Mouse (Mus musculus) Patski (cell line): ENCODE results near the gene Nckipsd. TPM values are rescaled to one million over a fixed set of nuclear protein-coding genes. Genes with fewer than 3 reads are reported as not detected.

Experiments used
- ATAC-seq: fragments of 100-300 bp; one replicate; pipeline ENCODE4 v1.8.0; 2021
- CTCF ChIA-PET: fragments of 350-600 bp; sonication (Branson Sonifier 250); formaldehyde crosslinking; loops from one replicate; lab custom pipeline; 2022; ENCODE audit warnings: inconsistent platforms; lab: Charles Lee
- POLR2A ChIA-PET: fragments of 350-600 bp; sonication (Branson Sonifier 250); formaldehyde crosslinking; loops from one replicate; lab custom pipeline; 2022; ENCODE audit warnings: antibody characterized with exemption, inconsistent platforms; lab: Charles Lee
- DNase-seq: peaks from one replicate; pipeline ENCODE4 v3.0.0-alpha.2; 2011; ENCODE audit warnings: low read depth, low spot score
- H3K27me3 ChIP-seq: fragments of 371-371 bp; one replicate; pipeline ENCODE4 v1.5.1; 2021
- CTCF ChIP-seq: fragments of 100-300 bp; IDR thresholded peaks from one replicate; pipeline ENCODE4 v1.5.1; 2021
- in situ Hi-C: fragments of 300-500 bp; cut with MboI; formaldehyde crosslinking; loops from 3 replicates; pipeline ENCODE4 v1.11.1; 2018; ENCODE audit warnings: low pct_unique_long_range_greater_than_20kb, mixed read lengths
- polyA plus RNA-seq: library from polyadenylated mRNA; unstranded; gene quantifications from one replicate; pipeline ENCODE4 v1.2.3, GENCODE M21; 2021

Gene Nckipsd
- polyA plus RNA-seq, 1 experiment from 2014 or later: 15.9 TPM

- ChIA-PET CTCF (interaction anchor here (1.7 to 2.8 kb wide), 2 partner anchors 11 to 13 kb away, joined by 5 to 15 read pairs; partner anchors contain the start of genes Ip6k2 and Nckipsd), POLR2A (no interaction called here)
- no peak for ATAC-seq
- DNase-seq: no peak
- no peak for TF ChIP-seq CTCF
- in situ Hi-C loops: no loop called here
- no peaks in the 10 kb centered on the region for H3K27me3 ChIP-seq
Measured at GRCm38 (mm10) chr9:108797477-108797876, 10.7 kb upstream of the Nckipsd start.

DNA sequence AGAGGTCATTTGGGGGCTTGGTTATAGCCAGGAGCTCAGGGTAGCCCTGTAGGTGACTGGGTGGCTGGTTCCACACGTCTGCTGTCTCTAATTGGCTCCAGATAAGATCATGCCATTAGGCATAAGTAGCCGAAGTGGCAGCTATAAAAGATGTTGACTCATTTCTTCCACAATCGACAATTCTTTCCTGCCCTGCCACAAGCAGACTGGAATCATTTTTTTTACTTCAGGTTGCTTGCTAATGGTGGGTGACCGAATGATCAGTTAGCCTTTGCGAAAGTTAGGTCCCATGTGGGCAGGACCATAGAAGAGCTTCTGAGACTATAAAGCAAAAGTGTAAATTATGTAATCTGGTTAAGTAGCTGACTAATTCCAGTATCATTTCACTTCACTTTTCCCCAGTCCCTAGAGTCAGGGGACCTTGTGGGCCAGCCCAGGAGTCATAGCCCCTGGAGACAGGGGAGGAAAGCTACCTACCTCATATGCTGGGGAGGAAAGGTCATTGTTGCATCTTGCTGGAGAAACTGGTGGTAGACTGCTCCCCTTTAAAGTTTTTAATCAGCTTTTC, 9.6 kb upstream of the Nckipsd start:
- in situ Hi-C loops: no loop called here
- CTCF ChIA-PET: interaction anchor here (1.4 to 2.8 kb wide), 5 partner anchors 9 to 19 kb away, joined by 4 to 15 read pairs (median 5); partner anchors contain the start of genes Ip6k2 and Nckipsd
- no peaks in the 10 kb centered on the region for H3K27me3 ChIP-seq
- DNase-seq (no peak), ATAC-seq (no peak)
- no peak for TF ChIP-seq CTCF
- POLR2A ChIA-PET: interaction anchor here (1.1 to 1.8 kb wide), 3 partner anchors 12 to 58 kb away, joined by 4 to 11 read pairs (median 6); no protein-coding TSS in a partner anchor

DNA sequence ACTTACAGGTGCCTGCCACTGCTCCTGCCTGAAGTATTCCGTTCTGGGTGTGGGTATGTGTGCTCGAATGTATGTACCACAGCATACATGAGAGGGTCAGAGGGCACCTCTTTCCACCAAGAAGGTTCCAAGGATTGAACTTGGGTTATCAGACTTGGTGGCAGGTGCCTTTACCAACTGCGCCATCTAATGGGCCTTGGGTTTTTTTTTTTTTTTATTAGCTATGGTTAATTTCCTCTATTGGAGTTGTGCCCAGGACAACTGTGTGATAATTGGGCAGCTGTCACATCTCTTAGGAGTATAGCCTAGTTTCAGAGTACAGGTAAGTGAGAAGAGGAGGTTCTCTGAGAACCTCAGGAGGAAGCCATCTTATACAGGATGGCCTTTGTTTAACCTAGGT, 8.6 kb upstream of the Nckipsd start:
- no peak for DNase-seq
- in situ Hi-C loops: no loop called here
- ChIA-PET CTCF (interaction anchor here (1.4 to 2.8 kb wide), 5 partner anchors 10 to 20 kb away, joined by 3 to 15 read pairs (median 5); partner anchors contain the start of gene Ip6k2), POLR2A (interaction anchor here (1.1 to 1.8 kb wide), 3 partner anchors 13 to 57 kb away, joined by 4 to 11 read pairs (median 6); no protein-coding TSS in a partner anchor)
- no peaks in the 10 kb centered on the region for H3K27me3 ChIP-seq
- TF ChIP-seq CTCF: no peak
- no peak for ATAC-seq

DNA sequence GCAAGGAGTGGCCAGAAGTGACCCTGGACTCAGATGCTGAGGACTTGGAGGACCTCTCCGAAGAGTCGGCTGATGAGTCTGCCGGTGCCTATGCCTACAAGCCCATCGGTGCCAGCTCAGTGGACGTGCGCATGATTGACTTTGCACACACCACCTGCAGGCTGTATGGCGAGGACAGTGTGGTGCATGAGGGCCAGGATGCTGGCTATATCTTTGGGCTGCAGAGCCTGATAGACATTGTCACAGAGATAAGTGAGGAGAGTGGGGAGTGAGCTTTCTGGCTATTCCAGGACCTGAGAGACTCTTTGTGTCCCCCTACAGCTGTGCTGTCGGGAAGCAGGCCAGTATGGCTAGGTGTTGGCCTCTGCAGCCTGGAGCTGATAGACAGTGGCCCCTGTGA, 2.4 kb upstream of the Nckipsd start:
- no peaks in the 10 kb centered on the region for H3K27me3 ChIP-seq
- POLR2A ChIA-PET: no interaction called here

DNA sequence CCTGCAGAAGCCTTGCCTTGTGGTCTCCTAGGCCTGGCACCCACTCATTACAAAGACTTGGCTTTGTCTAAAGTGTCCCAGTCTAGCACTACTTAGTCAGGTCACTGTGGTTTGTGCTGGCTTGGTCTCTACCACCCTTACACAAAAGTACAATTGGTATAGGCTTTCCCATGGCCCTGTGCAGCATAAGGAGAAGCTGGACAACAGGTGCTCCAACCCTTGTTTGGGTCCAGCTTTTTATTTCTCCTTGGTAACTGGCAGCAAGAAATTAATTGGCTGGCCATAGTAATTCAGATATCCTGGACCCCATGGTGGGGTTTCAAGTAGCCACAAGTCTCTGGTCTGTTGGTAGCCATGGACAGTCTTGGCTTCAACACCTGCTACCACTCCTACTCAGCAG, 1.8 kb upstream of the Nckipsd start:
- ChIA-PET POLR2A (no interaction called here), CTCF (interaction anchor here (0.8 kb wide), 1 partner anchor 39 kb away, joined by 3 read pairs; no protein-coding TSS in a partner anchor)
- in situ Hi-C loops: no loop called here
- H3K27me3 ChIP-seq: no peaks in the 10 kb centered on the region
- no peak for TF ChIP-seq CTCF
- ATAC-seq (no peak), DNase-seq (no peak)

More for the DNA sequence above, 2.4 kb upstream of the Nckipsd start:
- CTCF ChIA-PET: no interaction called here
- no peak for TF ChIP-seq CTCF
- DNase-seq (no peak), ATAC-seq (no peak)
- in situ Hi-C loops: no loop called here

DNA sequence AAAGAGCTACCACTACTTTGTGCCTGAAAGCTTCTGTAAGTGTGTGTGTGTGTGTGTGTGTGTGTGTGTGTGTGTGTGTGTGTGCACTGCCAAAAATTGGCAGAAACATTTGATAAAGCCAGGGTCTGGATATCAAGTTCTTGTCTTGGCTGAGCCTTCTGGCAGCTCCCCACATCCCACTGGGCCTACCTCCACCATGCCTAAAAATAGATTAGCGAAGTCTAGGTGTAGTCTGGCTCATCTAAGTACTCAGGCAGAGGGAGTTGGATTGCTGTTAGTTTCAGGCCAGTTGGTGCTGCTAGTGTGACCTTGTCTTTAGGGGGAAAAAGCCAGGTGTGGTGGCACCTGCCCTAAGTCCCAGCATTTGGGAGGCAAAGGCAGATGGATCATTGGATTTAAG, 1.3 kb upstream of the Nckipsd start:
- H3K27me3 ChIP-seq: no peaks in the 10 kb centered on the region
- no peak for TF ChIP-seq CTCF
- CTCF ChIA-PET: interaction anchor here (0.8 to 2.3 kb wide), 2 partner anchors 13 to 39 kb away, joined by 3 to 6 read pairs; no protein-coding TSS in a partner anchor
- in situ Hi-C loops: no loop called here
- POLR2A ChIA-PET: no interaction called here
- no peak for DNase-seq
- no peak for ATAC-seq

- in situ Hi-C loops: no loop called here
- CTCF ChIA-PET: interaction anchor here (1.3 to 2.3 kb wide), 3 partner anchors 9 to 26 kb away, joined by 3 to 6 read pairs (median 5); no protein-coding TSS in a partner anchor
- POLR2A ChIA-PET: no interaction called here
- H3K27me3 ChIP-seq: no peaks in the 10 kb centered on the region
- ATAC-seq (no peak), DNase-seq (no peak)
- TF ChIP-seq CTCF: no peak
Measured at GRCm38 (mm10) chr9:108807674-108808073, 494 bp upstream of the Nckipsd start.

DNA sequence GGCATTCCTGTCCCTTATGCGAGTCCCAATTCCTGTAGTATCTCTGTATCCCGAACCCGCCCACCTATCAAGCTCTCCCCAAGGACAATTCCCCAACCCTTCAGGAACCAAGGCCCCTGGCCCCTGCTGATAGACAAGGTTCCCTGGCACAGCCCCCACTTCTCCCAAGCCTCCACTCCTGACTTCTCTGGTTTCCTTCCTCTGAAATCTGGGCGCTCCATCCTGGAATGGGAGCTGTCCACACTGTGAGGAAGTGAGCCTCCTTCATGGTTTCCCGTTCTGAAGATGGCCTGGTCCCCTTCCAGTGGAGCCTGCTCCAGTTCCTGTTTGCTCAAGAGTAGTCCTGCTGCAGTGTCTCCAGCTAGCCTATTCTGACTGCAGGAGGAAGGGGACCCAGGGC, 1.0 kb downstream of the Nckipsd start:
- H3K27me3 ChIP-seq: no peaks in the 10 kb centered on the region
- in situ Hi-C loops: no loop called here
- no peak for TF ChIP-seq CTCF
- ChIA-PET POLR2A (interaction anchor here (1.0 to 2.0 kb wide), 3 partner anchors 9 to 24 kb away, joined by 3 to 7 read pairs (median 6); no protein-coding TSS in a partner anchor), CTCF (interaction anchor here (1.2 to 2.3 kb wide), 5 partner anchors 9 to 55 kb away, joined by 3 to 6 read pairs (median 4); no protein-coding TSS in a partner anchor)
- DNase-seq: no peak
- ATAC-seq: no peak

GRCm38 (mm10) chr9:108809723-108810122, 1.6 kb downstream of the Nckipsd start:
- CTCF ChIA-PET: interaction anchor here (1.5 to 1.7 kb wide), 2 partner anchors 8 to 50 kb away, joined by 3 to 4 read pairs; no protein-coding TSS in a partner anchor

DNA sequence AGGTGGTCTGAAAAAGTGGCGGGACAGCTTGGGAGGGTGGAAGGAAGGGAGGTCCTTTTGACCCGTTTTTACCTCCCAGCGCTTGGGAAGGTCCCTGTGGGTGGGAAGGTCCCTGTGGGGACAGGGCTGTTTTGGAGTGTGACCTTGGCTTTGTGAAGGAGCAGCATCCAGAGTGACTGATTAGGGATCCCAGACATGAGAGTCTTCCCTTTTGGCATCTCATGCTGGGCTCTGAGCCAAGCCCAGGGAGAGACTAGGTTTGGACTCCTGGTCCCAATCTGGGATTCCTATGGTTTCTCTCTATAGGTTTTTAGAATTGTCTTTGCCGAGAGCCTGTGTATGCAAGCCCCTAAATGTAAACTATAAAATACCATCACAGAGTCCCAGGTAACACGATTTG, 2.3 kb downstream of the Nckipsd start:
- CTCF ChIA-PET: no interaction called here
- POLR2A ChIA-PET: interaction anchor here (1.9 to 2.0 kb wide), 2 partner anchors 16 to 25 kb away, joined by 6 to 7 read pairs; no protein-coding TSS in a partner anchor
- in situ Hi-C loops: no loop called here
- no peak for DNase-seq
- no peak for TF ChIP-seq CTCF
- no peak for ATAC-seq
- H3K27me3 ChIP-seq: no peaks in the 10 kb centered on the region

More at GRCm38 (mm10) chr9:108809723-108810122, 1.6 kb downstream of the Nckipsd start:
- in situ Hi-C loops: no loop called here
- H3K27me3 ChIP-seq: no peaks in the 10 kb centered on the region
- ATAC-seq: no peak
- POLR2A ChIA-PET: interaction anchor here (1.0 to 2.0 kb wide), 3 partner anchors 8 to 24 kb away, joined by 3 to 7 read pairs (median 6); no protein-coding TSS in a partner anchor
- no peak for DNase-seq
- TF ChIP-seq CTCF: no peak

GRCm38 (mm10) chr9:108815557-108815956, 7.4 kb downstream of the Nckipsd start:
- in situ Hi-C loops: no loop called here
- CTCF ChIA-PET: no interaction called here
- ATAC-seq (no peak), DNase-seq (no peak)
- no peaks in the 10 kb centered on the region for H3K27me3 ChIP-seq
- TF ChIP-seq CTCF: no peak
- POLR2A ChIA-PET: no interaction called here
